Comparison of ENCODE assay signal across 17 mouse cellular contexts in the genomic region with DNA sequence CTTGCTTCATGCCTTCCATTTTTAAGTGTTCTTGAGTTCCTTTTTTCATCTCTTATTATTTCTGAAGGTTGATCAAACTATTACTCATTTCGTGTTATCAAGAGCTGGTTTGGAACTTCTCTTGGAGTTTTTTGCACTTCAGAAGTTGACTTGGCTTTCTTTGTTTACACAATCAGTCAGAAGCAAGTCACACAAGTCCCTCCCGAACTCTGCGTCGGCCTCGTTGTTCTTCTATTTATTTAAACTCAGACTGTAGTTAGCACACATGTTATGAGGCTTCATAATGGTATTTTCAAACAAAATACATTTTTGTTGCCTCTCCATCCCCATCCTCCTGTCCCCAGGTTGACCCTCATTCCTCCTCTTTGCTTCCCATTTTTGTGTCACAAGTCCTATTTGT.
"Had no signal": no experiment of that assay in that cellular context is flagged by ENCODE, and none has a peak within 500 bp of the region (broad histone marks: within the 10 kb centered on the region; RNA-seq: fewer than 3 reads in every experiment).

No protein-coding gene starts in this region.

- H3K27me3 ChIP-seq: liver, embryonic 13.5 days; liver, embryonic 15.5 days; megakaryocyte, embryonic 14.5 days; midbrain, embryonic 13.5 days; midbrain, embryonic 15.5 days; neural tube, embryonic 12.5 days; stomach, embryonic 15.5 days had no signal

- H3K9ac ChIP-seq: liver, embryonic 13.5 days; liver, embryonic 15.5 days; liver, postnatal 0 days; midbrain, embryonic 13.5 days; midbrain, embryonic 15.5 days; neural tube, embryonic 12.5 days; stomach, embryonic 15.5 days had no signal

- H3K9me3 ChIP-seq: liver, embryonic 13.5 days; liver, embryonic 15.5 days; midbrain, embryonic 13.5 days; midbrain, embryonic 15.5 days; neural tube, embryonic 12.5 days; stomach, embryonic 15.5 days had no signal

- H3K4me3 ChIP-seq: liver, embryonic 13.5 days; liver, embryonic 15.5 days; megakaryocyte, embryonic 14.5 days; midbrain, embryonic 13.5 days; midbrain, embryonic 15.5 days; neural tube, embryonic 12.5 days; stomach, embryonic 15.5 days had no signal

- H3K27ac ChIP-seq: liver, embryonic 13.5 days; liver, embryonic 15.5 days; macrophage; midbrain, embryonic 13.5 days; midbrain, embryonic 15.5 days; neural tube, embryonic 12.5 days; stomach, embryonic 15.5 days had no signal

- DNase-seq: liver; liver, embryonic 13.5 days; liver, postnatal 0 days; lung, adult 2 months; right cerebral cortex, postnatal 14 days; thymus, adult 18-20 months; thymus, postnatal 14 days; thymus, postnatal 36 days had no signal

- ATAC-seq: liver, postnatal 0 days; midbrain, embryonic 13.5 days; midbrain, embryonic 15.5 days had no signal

- H3K4me1 ChIP-seq: liver, embryonic 13.5 days; liver, embryonic 15.5 days; megakaryocyte, embryonic 14.5 days; midbrain, embryonic 13.5 days; midbrain, embryonic 15.5 days; neural tube, embryonic 12.5 days; stomach, embryonic 15.5 days had no signal

- H3K4me2 ChIP-seq: liver, embryonic 11.5 days; liver, embryonic 13.5 days; liver, embryonic 15.5 days; midbrain, embryonic 11.5 days; midbrain, embryonic 13.5 days; midbrain, embryonic 15.5 days; neural tube, embryonic 12.5 days; stomach, embryonic 15.5 days had no signal

- H3K36me3 ChIP-seq: liver, embryonic 13.5 days; liver, embryonic 15.5 days; midbrain, embryonic 13.5 days; midbrain, embryonic 15.5 days; neural tube, embryonic 12.5 days; stomach, embryonic 15.5 days had no signal
